Mouse (Mus musculus): ENCODE results near the gene Nxph2. TPM values are rescaled to one million over a fixed set of nuclear protein-coding genes. Genes with fewer than 3 reads are reported as not detected.
"Not testable (repeated sequence)": the region's sequence is repeated elsewhere in the genome, so short reads cannot be mapped to it uniquely, and the experiment has no call there.

The Nxph2 gene
- 0.05 and 0.12 TPM in 2 replicates for polyA plus RNA-seq (2015; fragmentation: Nextera tagmentation; extraction: Ambion mirVana)

GRCm38 (mm10) chr2:23320746-23321585 is at the start of gene Nxph2:
Nxph2 (plus strand) TSS chr2:23321246.
- Histone ChIP-seq H3K27ac (replicated peaks) (no peak within 1 kb of the TSS), H3K36me3 (ENCODE audit: control insufficient read depth, insufficient read depth, low read length) (no peaks in the 10 kb centered on the region), H3K4me3 (ENCODE audit: low read depth, low read length) (no peak within 1 kb of the TSS), H3K4me1 (replicated peaks; ENCODE audit: control insufficient read depth, insufficient read depth) (no peaks in the 10 kb centered on the region), H3K9me3 (ENCODE audit: control insufficient read depth, low read length) (no peaks in the 10 kb centered on the region), H3K27me3 (ENCODE audit: control insufficient read depth, insufficient read depth, low read length) (no peaks in the 10 kb centered on the region), H3K9ac (ENCODE audit: low read length) (no peak within 1 kb of the TSS), H3K4me2 (replicated peaks; ENCODE audit: low read depth) (peak within 1 kb of the TSS; percentile 35; the same call in 1 of the 2 replicates)
- WGBS = 3% methylated on average over 31 of the region's 31 CpGs
- DNase-seq (ENCODE audit: low spot score) = peak; percentile 15
- TF ChIP-seq CTCF (IDR thresholded peaks at IDR 0.05; ENCODE audit: low read depth) (no peak), EP300 (optimal IDR thresholded peaks at IDR 0.05) (no peak)
- ATAC-seq (ENCODE audit: low FRiP score, low TSS enrichment) = no peak

DNA sequence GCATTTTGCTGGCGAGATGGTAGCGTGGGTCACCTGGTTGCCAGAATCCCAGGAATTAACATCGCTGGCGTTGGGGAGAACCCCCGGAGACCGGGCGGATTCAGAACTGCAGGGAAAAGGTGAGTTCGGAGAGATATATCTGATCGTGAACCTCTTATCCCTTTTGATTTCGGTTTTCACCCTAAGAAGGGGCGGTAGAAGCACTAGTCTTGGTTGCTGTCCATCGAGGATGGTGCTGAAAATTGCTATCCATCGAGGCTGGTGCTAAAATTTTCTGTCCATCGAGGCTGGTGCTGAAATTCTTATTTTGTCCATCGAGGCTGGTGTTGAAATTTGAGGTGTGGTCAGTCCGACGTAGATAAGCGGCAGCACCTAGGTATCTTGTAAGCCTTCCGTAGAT is 30.1 kb upstream of the Nxph2 start:
- DNase-seq (ENCODE audit: low spot score); H3K9ac ChIP-seq (ENCODE audit: low read length); H3K4me3 ChIP-seq (ENCODE audit: low read depth, low read length); H3K36me3 ChIP-seq (ENCODE audit: control insufficient read depth, insufficient read depth, low read length); H3K4me1 ChIP-seq (replicated peaks; ENCODE audit: control insufficient read depth, insufficient read depth); H3K9me3 ChIP-seq (ENCODE audit: control insufficient read depth, low read length); H3K27ac ChIP-seq (replicated peaks); H3K4me2 ChIP-seq (replicated peaks; ENCODE audit: low read depth); ATAC-seq (ENCODE audit: low FRiP score, low TSS enrichment); H3K27me3 ChIP-seq (ENCODE audit: control insufficient read depth, insufficient read depth, low read length): not testable (repeated sequence)
- 40% methylated on average over 19 of the region's 19 CpGs for WGBS

DNA sequence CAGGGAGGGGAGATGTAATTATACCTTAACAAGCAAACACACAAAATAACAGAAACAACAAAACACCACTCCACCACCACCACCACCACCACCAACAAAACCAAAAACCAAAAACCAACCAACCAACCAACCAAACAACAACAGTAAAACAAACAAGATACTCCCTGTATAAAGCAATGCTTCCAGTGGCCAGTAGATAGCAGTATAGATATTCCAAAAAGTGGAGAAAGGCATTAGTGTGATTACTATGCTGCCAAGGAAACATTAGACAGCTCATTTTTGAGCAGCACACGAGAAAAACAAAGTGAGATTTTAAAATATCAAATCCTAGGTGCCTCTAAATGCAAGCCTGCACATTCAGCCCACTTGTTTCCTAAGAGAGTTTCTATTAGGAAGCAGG is 6.2 kb upstream of the Nxph2 start:
- Histone ChIP-seq H3K9me3 (ENCODE audit: control insufficient read depth, low read length) (no peaks in the 10 kb centered on the region), H3K27ac (replicated peaks) (no peak overlapping the region), H3K9ac (ENCODE audit: low read length) (no peak overlapping the region), H3K4me2 (replicated peaks; ENCODE audit: low read depth) (no peak overlapping the region), H3K4me3 (ENCODE audit: low read depth, low read length) (no peak overlapping the region), H3K4me1 (replicated peaks; ENCODE audit: control insufficient read depth, insufficient read depth) (no peaks in the 10 kb centered on the region), H3K36me3 (ENCODE audit: control insufficient read depth, insufficient read depth, low read length) (no peaks in the 10 kb centered on the region), H3K27me3 (ENCODE audit: control insufficient read depth, insufficient read depth, low read length) (no peaks in the 10 kb centered on the region)
- WGBS = 6% methylated on average over 1 of the region's 1 CpGs
- TF ChIP-seq EP300 (optimal IDR thresholded peaks at IDR 0.05) (no peak), CTCF (IDR thresholded peaks at IDR 0.05; ENCODE audit: low read depth) (peak; percentile 53)
- ATAC-seq (ENCODE audit: low FRiP score, low TSS enrichment) (no peak), DNase-seq (ENCODE audit: low spot score) (no peak)

Other genes starting within 250 kb of the Nxph2 start
- gene Mastl, start 165.2 kb upstream of the Nxph2 start, polyA plus RNA-seq (2015; fragmentation: Nextera tagmentation; extraction: Ambion mirVana) = 2.3 and 3.0 TPM in 2 replicates
- 42.0 and 44.9 TPM in 2 replicates for gene Yme1l1, start 164.9 kb upstream of the Nxph2 start, polyA plus RNA-seq (2015; fragmentation: Nextera tagmentation; extraction: Ambion mirVana)
- 0.06 TPM in 1 of 2 replicates, not detected in the other for gene 4931423N10Rik, start 113.8 kb upstream of the Nxph2 start, polyA plus RNA-seq (2015; fragmentation: Nextera tagmentation; extraction: Ambion mirVana)

Measured in stomach, postnatal 0 days (tissue).